Mouse (Mus musculus) cerebellum, adult 2 months (tissue): ENCODE measurements at regions not wholly inside any gene's neighbourhood (a gene's known extent, or its start where the extent isn't known, plus 50 kb on each side); places are given as distances from the start of the nearest gene placed in this dataset.

Experiments used
- CTCF ChIP-seq: fragments of 200-500 bp; IDR thresholded peaks from 2 replicates; pipeline ENCODE4 v1.5.1; 2011; ENCODE audit warnings: low read depth, mild to moderate bottlenecking, control low read depth, low read length, moderate library complexity, borderline replicate concordance; ENCODE audit not compliant: insufficient read depth
- POLR2A ChIP-seq: fragments of 200-500 bp; IDR thresholded peaks from 2 replicates; pipeline ENCODE4 v1.6.1; 2011; ENCODE audit warnings: low read length, control low read depth, borderline replicate concordance; ENCODE audit not compliant: insufficient read depth

GRCm38 (mm10) chr9:71004631-71005030 lies 52.6 kb upstream of the Lipc start:
- TF ChIP-seq CTCF: no peak
- TF ChIP-seq POLR2A: no peak
